Mouse (Mus musculus) heart, postnatal 0 days (tissue): ENCODE measurements around the gene Prdm16. TPM values are rescaled to one million over a fixed set of nuclear protein-coding genes. Genes with fewer than 3 reads are reported as not detected.

Experiments used
- ATAC-seq: fragments of 200-750 bp; cut with Nextera tagmentation; 2 replicates; pipeline ENCODE4 v1.8.0; 2017; ENCODE audit warnings: low read depth, moderate number of reproducible peaks, moderate library complexity; ENCODE audit not compliant: insufficient read depth
- DNase-seq: peaks from one replicate; pipeline ENCODE4 v3.0.0-alpha.2; 2016; ENCODE audit warnings: low spot score
- H3K27ac ChIP-seq: fragments of 300-500 bp; sonication (generic); 2 replicates; pipeline ENCODE4 v1.5.1; 2014; ENCODE audit warnings: low read depth, mild to moderate bottlenecking
- H3K27me3 ChIP-seq: fragments of 300-500 bp; sonication (generic); 2 replicates; pipeline ENCODE4 v1.6.1; 2014; ENCODE audit warnings: low read length, mixed read lengths; ENCODE audit not compliant: control insufficient read depth, insufficient read depth
- H3K36me3 ChIP-seq: fragments of 300-500 bp; sonication (generic); replicated peaks from 2 replicates; pipeline ENCODE4 v1.6.1; 2014; ENCODE audit warnings: low read length, mixed read lengths; ENCODE audit not compliant: control insufficient read depth, insufficient read depth
- H3K4me1 ChIP-seq: fragments of 300-500 bp; sonication (generic); 2 replicates; pipeline ENCODE4 v1.6.1; 2014; ENCODE audit warnings: antibody characterized with exemption; ENCODE audit not compliant: control insufficient read depth, insufficient read depth
- H3K4me2 ChIP-seq: fragments of 300-500 bp; sonication (generic); 2 replicates; pipeline ENCODE4 v1.6.1; 2014; ENCODE audit warnings: low read depth, mild to moderate bottlenecking, low read length, moderate library complexity
- H3K4me3 ChIP-seq: fragments of 300-500 bp; sonication (generic); 2 replicates; pipeline ENCODE4 v1.5.1; 2014; ENCODE audit warnings: low read depth, low read length
- H3K9ac ChIP-seq: fragments of 300-500 bp; sonication (generic); replicated peaks from 2 replicates; pipeline ENCODE4 v1.6.1; 2014; ENCODE audit warnings: low read depth, low read length, mixed read lengths
- H3K9me3 ChIP-seq: fragments of 300-500 bp; sonication (generic); replicated peaks from 2 replicates; pipeline ENCODE4 v1.6.1; 2016; ENCODE audit warnings: low read length; ENCODE audit not compliant: control insufficient read depth
- CTCF ChIP-seq: IDR thresholded peaks from 2 replicates; pipeline ENCODE4 v1.5.1; 2016; ENCODE audit warnings: antibody characterized with exemption, control low read depth, low read depth
- EP300 ChIP-seq: IDR thresholded peaks from 2 replicates; pipeline ENCODE4 v1.6.1; 2016; ENCODE audit warnings: antibody characterized with exemption, low read depth
- WGBS: fragments of 180-500 bp; shearing (Covaris S2); extraction: QIAGEN DNeasy Blood & Tissue Kit; methylation state at CpG from one replicate; pipeline ENCODE4 v1.1.7; 2014; 5-methylcytosine and 5-hydroxymethylcytosine counted together
- polyA plus RNA-seq: library from polyadenylated mRNA; unstranded; fragments of >200 nt; fragmentation: Nextera tagmentation; extraction: Ambion mirVana; gene quantifications from 2 replicates; pipeline ENCODE4 v1.2.1, GENCODE M21; 2015
- total RNA-seq: library from RNA; depleted of rRNA; stranded (reverse); fragments of >200 nt; gene quantifications from 2 replicates; pipeline ENCODE4 v1.2.3, GENCODE M21; 2014; ENCODE audit warnings: low replicate concordance

Prdm16 gene
- total and polyA plus RNA-seq, 2 experiments from 2014 or later, result 9.3 to 14.7 TPM

DNA sequence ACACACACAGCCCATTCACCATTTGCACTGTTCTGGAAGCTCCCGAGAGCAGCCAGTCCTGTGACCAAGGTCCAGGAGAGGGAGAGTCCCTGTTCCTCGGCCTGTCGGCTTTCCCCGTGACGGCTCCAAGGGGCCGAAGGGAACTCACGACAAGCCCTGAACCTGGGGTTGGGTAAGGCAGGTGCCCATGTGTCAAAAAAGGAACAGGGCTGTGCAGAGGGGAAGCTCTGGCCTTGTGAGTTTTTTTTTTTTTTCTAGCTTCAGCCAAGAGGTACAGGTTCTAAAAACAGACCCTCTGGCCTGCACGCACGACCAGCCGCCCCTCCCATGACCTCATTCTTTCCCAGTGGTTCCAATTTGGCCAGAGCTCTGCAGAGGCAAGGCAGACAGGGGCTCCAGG, 25.5 kb downstream of the Prdm16 start:
- Histone ChIP-seq H3K9ac (no peak overlapping the region; the same call in 1 of the 2 replicates), H3K36me3 (no peaks in the 10 kb centered on the region), H3K4me3 (no peak overlapping the region), H3K4me2 (peak overlapping the region; percentile 0; the same call in 1 of the 2 replicates), H3K27ac (peak overlapping the region; percentile 78), H3K27me3 (no peaks in the 10 kb centered on the region), H3K9me3 (no peaks in the 10 kb centered on the region), H3K4me1 (peaks cover 15% of the 10 kb centered on the region; the same call in 1 of the 2 replicates)
- no peak for DNase-seq
- TF ChIP-seq CTCF (no peak), EP300 (no peak)
- WGBS, result 27% methylated on average over 10 of the region's 10 CpGs
- peak; percentile 71 for ATAC-seq

DNA sequence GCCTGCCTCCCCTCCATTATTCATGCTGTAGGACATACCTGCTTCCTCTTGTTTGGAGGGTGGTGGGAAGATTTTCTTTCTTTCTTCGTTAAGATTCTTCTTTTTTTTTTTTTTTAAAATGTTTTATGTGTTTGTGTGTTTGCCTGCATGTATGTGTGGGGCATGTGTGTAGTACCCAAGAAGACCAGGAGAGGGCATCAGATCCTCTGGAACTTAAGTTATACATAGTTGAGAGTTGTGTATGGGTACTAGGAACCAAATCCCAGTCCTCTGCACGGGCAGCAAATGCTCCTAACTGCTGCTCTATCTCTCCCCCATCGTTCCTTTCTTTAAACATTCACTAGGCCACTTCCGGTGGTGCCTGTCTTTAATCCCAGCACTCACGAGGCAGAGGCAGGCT, 28.9 kb downstream of the Prdm16 start:
- Histone ChIP-seq H3K4me3 (no peak overlapping the region), H3K4me1 (peaks cover 18% of the 10 kb centered on the region), H3K27me3 (no peaks in the 10 kb centered on the region), H3K27ac (no peak overlapping the region), H3K9me3 (no peaks in the 10 kb centered on the region), H3K9ac (no peak overlapping the region), H3K36me3 (no peaks in the 10 kb centered on the region), H3K4me2 (no peak overlapping the region)
- no peak for DNase-seq
- 94% methylated on average over 5 of the region's 5 CpGs for WGBS
- TF ChIP-seq EP300 (no peak), CTCF (no peak)
- no peak for ATAC-seq

GRCm38 (mm10) chr4:154604442-154604830, 32.2 kb downstream of the Prdm16 start:
- Histone ChIP-seq H3K4me2 (no peak overlapping the region), H3K27me3 (no peaks in the 10 kb centered on the region), H3K36me3 (no peaks in the 10 kb centered on the region), H3K9ac (no peak overlapping the region), H3K4me1 (peaks cover 10% of the 10 kb centered on the region), H3K9me3 (no peaks in the 10 kb centered on the region), H3K4me3 (no peak overlapping the region), H3K27ac (no peak overlapping the region)
- DNase-seq (no peak), ATAC-seq (no peak)
- TF ChIP-seq EP300, result no peak
- no peak for TF ChIP-seq CTCF
- WGBS, result 73% methylated on average over 7 of the region's 7 CpGs

GRCm38 (mm10) chr4:154603663-154604441, 32.8 kb downstream of the Prdm16 start:
- H3K9me3 ChIP-seq, result no peaks in the 10 kb centered on the region
- H3K4me1 ChIP-seq, result peaks cover 14% of the 10 kb centered on the region
- no peak overlapping the region for H3K9ac ChIP-seq
- DNase-seq (peak; percentile 25), ATAC-seq (peak; percentile 62)
- H3K36me3 ChIP-seq, result no peaks in the 10 kb centered on the region
- 31% methylated on average over 25 of the region's 25 CpGs for whole genome bisulfite sequencing
- no peak overlapping the region for H3K4me3 ChIP-seq
- H3K27me3 ChIP-seq, result no peaks in the 10 kb centered on the region
- no peak overlapping the region for H3K4me2 ChIP-seq
- no peak overlapping the region for H3K27ac ChIP-seq
- no peak for TF ChIP-seq CTCF
- TF ChIP-seq EP300, result no peak

DNA sequence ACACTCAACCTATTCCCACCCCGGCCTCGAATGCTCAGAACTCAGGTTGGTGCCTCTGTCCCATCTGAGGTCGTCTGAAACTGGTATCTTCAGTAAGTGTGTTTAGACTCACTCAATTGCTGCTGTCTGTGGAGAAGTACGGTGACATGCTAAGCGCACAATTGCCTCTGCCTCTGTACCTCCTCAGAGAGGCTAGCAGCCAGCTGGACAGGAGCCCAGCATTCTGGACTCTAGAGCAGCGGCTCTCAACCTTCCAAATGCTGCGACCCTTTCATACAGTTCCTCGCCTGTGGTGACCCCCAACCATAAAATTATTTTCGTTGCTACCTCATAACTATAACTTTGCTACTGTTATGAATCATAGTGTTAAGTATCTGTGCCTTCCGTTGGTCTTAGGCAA, 34.3 kb downstream of the Prdm16 start:
- no peaks in the 10 kb centered on the region for H3K9me3 ChIP-seq
- no peaks in the 10 kb centered on the region for H3K36me3 ChIP-seq
- DNase-seq, result no peak
- no peak overlapping the region for H3K4me3 ChIP-seq
- TF ChIP-seq EP300 (no peak), CTCF (no peak)
- ATAC-seq, result no peak
- WGBS, result 43% methylated on average over 10 of the region's 10 CpGs
- H3K4me2 ChIP-seq, result no peak overlapping the region
- H3K27ac ChIP-seq, result no peak overlapping the region
- no peak overlapping the region for H3K9ac ChIP-seq
- peaks cover 20% of the 10 kb centered on the region for H3K4me1 ChIP-seq
- H3K27me3 ChIP-seq, result no peaks in the 10 kb centered on the region

DNA sequence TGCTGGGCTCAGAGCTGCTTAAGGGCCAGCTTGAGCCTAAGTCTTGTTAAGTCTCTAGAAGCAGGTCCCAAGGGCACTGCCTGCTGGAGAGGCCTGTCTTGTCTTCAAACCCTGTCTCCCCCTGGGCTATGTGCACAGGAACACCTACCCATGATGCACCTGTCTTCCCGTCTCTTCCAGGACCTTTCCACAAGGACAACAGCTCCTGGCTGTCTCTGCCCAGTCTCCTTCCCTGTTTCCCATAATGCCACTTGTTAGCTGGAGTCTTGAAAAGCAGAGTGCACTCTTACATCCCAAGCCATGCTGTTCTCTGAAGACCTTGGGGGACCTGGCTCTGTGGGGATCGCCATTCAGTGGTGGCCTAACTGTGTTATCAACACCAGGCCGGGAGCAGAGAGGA, 35.7 kb downstream of the Prdm16 start:
- H3K4me2 ChIP-seq, result no peak overlapping the region
- no peak overlapping the region for H3K4me3 ChIP-seq
- no peak for TF ChIP-seq EP300
- TF ChIP-seq CTCF, result no peak
- ATAC-seq, result no peak
- H3K9ac ChIP-seq, result no peak overlapping the region
- H3K27ac ChIP-seq, result no peak overlapping the region
- H3K27me3 ChIP-seq, result no peaks in the 10 kb centered on the region
- WGBS, result 66% methylated on average over 3 of the region's 3 CpGs
- no peak for DNase-seq
- H3K36me3 ChIP-seq, result no peaks in the 10 kb centered on the region
- H3K4me1 ChIP-seq, result peaks cover 27% of the 10 kb centered on the region
- H3K9me3 ChIP-seq, result no peaks in the 10 kb centered on the region
